Mouse (Mus musculus): ENCODE measurements at regions not wholly inside any gene's neighbourhood (a gene's known extent, or its start where the extent isn't known, plus 50 kb on each side); places are given as distances from the start of the nearest gene placed in this dataset.

DNA sequence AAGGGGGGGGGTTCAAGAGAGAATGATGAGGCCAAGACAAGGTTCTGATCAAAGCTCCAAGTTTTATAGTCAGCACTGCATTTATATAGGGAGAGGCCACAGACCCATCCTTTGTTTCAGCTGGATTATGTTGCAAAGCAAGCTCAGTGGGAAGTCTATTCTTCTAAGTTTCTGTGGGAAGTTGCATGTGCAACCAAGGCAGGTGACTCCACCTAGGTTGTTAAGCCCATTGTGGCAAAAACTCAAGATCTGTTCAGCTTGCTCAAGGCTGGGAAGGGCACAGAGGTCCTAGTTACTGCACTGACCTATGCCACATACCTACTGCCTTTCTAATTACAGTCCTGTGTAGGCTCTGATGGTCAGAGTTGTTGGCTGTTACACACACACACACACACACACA, 477.0 kb upstream of the Ercc4 start:
- no peak for TF ChIP-seq CTCF (IDR thresholded peaks at IDR 0.05; ENCODE audit: control insufficient read depth, insufficient read depth, low read length)
- TF ChIP-seq POLR2A (IDR thresholded peaks at IDR 0.05; ENCODE audit: borderline replicate concordance, control insufficient read depth, low read depth, low read length), result no peak

Data from bone marrow, adult 2 months (tissue).